Mouse (Mus musculus) small intestine, adult 2 months (tissue): Measurements from ENCODE around the gene Qpct. TPM values are rescaled to one million over a fixed set of nuclear protein-coding genes. Genes with fewer than 3 reads are reported as not detected.

Source experiments
- H3K27ac ChIP-seq: fragments of 200-500 bp; 2 replicates; pipeline ENCODE4 v1.5.1; 2012; ENCODE audit warnings: low read depth, low read length, control low read depth, inconsistent platforms; ENCODE audit not compliant: insufficient read depth
- H3K27me3 ChIP-seq: fragments of 200-500 bp; 2 replicates; pipeline ENCODE4 v1.6.1; 2012; ENCODE audit warnings: mild to moderate bottlenecking, moderate library complexity, low read length, inconsistent platforms; ENCODE audit not compliant: control insufficient read depth, insufficient read depth
- H3K36me3 ChIP-seq: fragments of 200-500 bp; 2 replicates; pipeline ENCODE4 v1.6.1; 2012; ENCODE audit warnings: mild to moderate bottlenecking, low read length, control low read depth, inconsistent platforms; ENCODE audit not compliant: control insufficient read depth, insufficient read depth
- H3K4me1 ChIP-seq: fragments of 200-500 bp; 2 replicates; pipeline ENCODE4 v1.6.1; 2012; ENCODE audit warnings: low read length, inconsistent platforms, mixed read lengths; ENCODE audit not compliant: control insufficient read depth, insufficient read depth, insufficient read length
- H3K4me3 ChIP-seq: fragments of 200-500 bp; 2 replicates; pipeline ENCODE4 v1.5.1; 2012; ENCODE audit warnings: low read depth, mild to moderate bottlenecking, control low read depth, inconsistent platforms, low read length, moderate library complexity
- CTCF ChIP-seq: fragments of 200-500 bp; IDR thresholded peaks from 2 replicates; pipeline ENCODE4 v1.5.1; 2012; ENCODE audit warnings: low read depth, mild to moderate bottlenecking, control low read depth, inconsistent platforms, low read length, moderate library complexity, mixed read lengths; ENCODE audit not compliant: insufficient replicate concordance, insufficient read length; ENCODE audit errors: extremely low read depth
- POLR2A ChIP-seq: fragments of 200-500 bp; IDR thresholded peaks from 2 replicates; pipeline ENCODE4 v1.6.1; 2012; ENCODE audit warnings: low read depth, mild to moderate bottlenecking, control low read depth, inconsistent platforms, low read length, moderate library complexity
- WGBS: fragments of 180-500 bp; shearing (Covaris S2); methylation state at CpG from one replicate; pipeline ENCODE4 v1.1.7; 2018; 5-methylcytosine and 5-hydroxymethylcytosine counted together
- polyA plus RNA-seq: library from polyadenylated mRNA; depleted of rRNA; stranded (reverse); fragments of >200 nt; gene quantifications from 2 replicates; pipeline ENCODE4 v1.2.3, GENCODE M21; 2012

Gene Qpct
- polyA plus RNA-seq, 1 experiment = 1.8 TPM

- Histone ChIP-seq H3K27me3 (no peaks in the 10 kb centered on the region), H3K4me3 (no peak overlapping the region), H3K36me3 (no peaks in the 10 kb centered on the region), H3K4me1 (no peaks in the 10 kb centered on the region), H3K27ac (no peak overlapping the region)
- WGBS = 36% methylated on average over 4 of the region's 4 CpGs
- TF ChIP-seq CTCF (no peak), POLR2A (no peak)
Observed at GRCm38 (mm10) chr17:79069019-79069418, 17.3 kb downstream of the Qpct start.

- Histone ChIP-seq H3K4me3 (no peak overlapping the region), H3K27me3 (no peaks in the 10 kb centered on the region), H3K4me1 (no peaks in the 10 kb centered on the region), H3K27ac (no peak overlapping the region), H3K36me3 (no peaks in the 10 kb centered on the region)
- WGBS = 71% methylated on average over 14 of the region's 14 CpGs
- no peak for TF ChIP-seq CTCF
- TF ChIP-seq POLR2A = no peak
Observed at GRCm38 (mm10) chr17:79069766-79070480, 18.2 kb downstream of the Qpct start.

- no peaks in the 10 kb centered on the region for H3K27me3 ChIP-seq
- H3K27ac ChIP-seq = no peak overlapping the region
- 90% methylated on average over 11 of the region's 11 CpGs for WGBS
- H3K36me3 ChIP-seq = no peaks in the 10 kb centered on the region
- no peaks in the 10 kb centered on the region for H3K4me1 ChIP-seq
- no peak overlapping the region for H3K4me3 ChIP-seq
- TF ChIP-seq CTCF = no peak
- TF ChIP-seq POLR2A = no peak
Observed at GRCm38 (mm10) chr17:79071951-79072350, 20.2 kb downstream of the Qpct start.

GRCm38 (mm10) chr17:79076974-79077847, 25.5 kb downstream of the Qpct start:
- H3K27ac ChIP-seq = no peak overlapping the region
- H3K4me3 ChIP-seq = no peak overlapping the region
- 80% methylated on average over 8 of the region's 8 CpGs for WGBS
- TF ChIP-seq CTCF (no peak), POLR2A (no peak)
- no peaks in the 10 kb centered on the region for H3K4me1 ChIP-seq
- no peaks in the 10 kb centered on the region for H3K36me3 ChIP-seq
- no peaks in the 10 kb centered on the region for H3K27me3 ChIP-seq

GRCm38 (mm10) chr17:79077848-79078146, 26.1 kb downstream of the Qpct start:
- Histone ChIP-seq H3K27me3 (no peaks in the 10 kb centered on the region), H3K4me3 (no peak overlapping the region), H3K27ac (no peak overlapping the region), H3K36me3 (no peaks in the 10 kb centered on the region), H3K4me1 (no peaks in the 10 kb centered on the region)
- TF ChIP-seq CTCF (no peak), POLR2A (no peak)
- 81% methylated on average over 1 of the region's 1 CpGs for WGBS

GRCm38 (mm10) chr17:79078248-79078647, 26.5 kb downstream of the Qpct start:
- Histone ChIP-seq H3K4me1 (no peaks in the 10 kb centered on the region), H3K27me3 (no peaks in the 10 kb centered on the region), H3K27ac (no peak overlapping the region), H3K36me3 (no peaks in the 10 kb centered on the region), H3K4me3 (no peak overlapping the region)
- WGBS = 82% methylated on average over 8 of the region's 8 CpGs
- TF ChIP-seq CTCF = no peak
- TF ChIP-seq POLR2A = no peak

- no peaks in the 10 kb centered on the region for H3K27me3 ChIP-seq
- no peak overlapping the region for H3K27ac ChIP-seq
- TF ChIP-seq POLR2A (no peak), CTCF (no peak)
- H3K36me3 ChIP-seq = no peaks in the 10 kb centered on the region
- 34% methylated on average over 1 of the region's 1 CpGs for WGBS
- H3K4me3 ChIP-seq = no peak overlapping the region
- no peaks in the 10 kb centered on the region for H3K4me1 ChIP-seq
Observed at GRCm38 (mm10) chr17:79091710-79092109, 40.0 kb downstream of the Qpct start.
